Mouse (Mus musculus) adrenal gland, postnatal 25 days (tissue): Measurements from ENCODE around the gene Camk2d. TPM values are rescaled to one million over a fixed set of nuclear protein-coding genes. Genes with fewer than 3 reads are reported as not detected.

Source experiments
- DNase-seq: peaks from one replicate; pipeline ENCODE4 v3.0.0; 2021; ENCODE audit warnings: mixed read lengths
- long read RNA-seq: library from polyadenylated mRNA; stranded (forward); transcript quantifications from one replicate; pipeline ENCODE4 v2.0.0, GENCODE M21; 2021
- total RNA-seq: library from RNA; stranded (reverse); gene quantifications from 2 replicates; pipeline ENCODE4 v1.2.3, GENCODE M21; 2021

Gene Camk2d
- total RNA-seq = 94.4 and 105 TPM in 2 replicates
- long read RNA-seq, full-length matches to known transcripts = 39 of 57 reads
- long read RNA-seq, partial matches to known transcripts = 9 of 57 reads
- long read RNA-seq, other reads (novel, unspliced or antisense) = 9 of 57 reads

DNA sequence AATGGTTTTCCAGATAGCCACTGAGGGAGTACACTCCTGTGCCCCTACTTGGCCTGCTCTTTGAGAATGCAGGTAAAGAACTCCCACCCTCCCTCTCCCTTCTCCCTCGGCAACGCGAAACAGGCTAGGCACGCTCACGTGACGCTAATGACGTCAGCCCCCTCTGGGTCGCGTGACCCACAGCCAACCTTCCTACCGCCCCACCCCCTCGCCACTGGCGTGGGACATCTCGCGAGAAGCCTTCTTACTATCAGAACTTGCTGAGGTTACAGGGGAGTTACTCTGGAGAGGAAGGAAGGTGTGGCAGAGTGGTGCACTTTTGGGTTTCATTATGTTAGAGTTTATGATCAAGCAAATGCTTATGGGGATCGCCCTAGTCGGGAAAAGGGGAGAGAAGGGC is at the start of gene Camk2d:
Gene Camk2d, plus strand, starts transcription at position 217 of the 400 bp plus-strand sequence.
- DNase-seq = peak; percentile 97

DNA sequence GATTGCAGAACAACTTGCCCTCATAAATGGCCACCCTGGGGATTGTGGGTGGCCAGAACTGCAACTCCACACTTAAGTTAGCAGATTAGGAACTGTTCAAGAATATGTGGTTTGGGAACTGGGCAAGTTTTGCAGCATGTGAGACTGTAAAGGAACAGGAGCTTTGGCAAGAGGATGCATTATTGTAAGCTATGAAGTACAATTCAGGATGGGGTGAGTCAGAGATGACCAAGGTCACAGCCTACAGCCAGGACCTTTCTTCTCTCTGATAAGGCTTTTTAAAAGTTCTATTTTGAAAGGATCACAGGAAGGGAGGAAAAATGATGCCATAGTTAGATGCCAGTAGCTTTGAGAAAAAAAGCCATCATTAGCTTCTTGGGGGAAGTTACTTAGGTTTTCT is 48.2 kb upstream of the Camk2d start:
- DNase-seq = peak; percentile 41

DNA sequence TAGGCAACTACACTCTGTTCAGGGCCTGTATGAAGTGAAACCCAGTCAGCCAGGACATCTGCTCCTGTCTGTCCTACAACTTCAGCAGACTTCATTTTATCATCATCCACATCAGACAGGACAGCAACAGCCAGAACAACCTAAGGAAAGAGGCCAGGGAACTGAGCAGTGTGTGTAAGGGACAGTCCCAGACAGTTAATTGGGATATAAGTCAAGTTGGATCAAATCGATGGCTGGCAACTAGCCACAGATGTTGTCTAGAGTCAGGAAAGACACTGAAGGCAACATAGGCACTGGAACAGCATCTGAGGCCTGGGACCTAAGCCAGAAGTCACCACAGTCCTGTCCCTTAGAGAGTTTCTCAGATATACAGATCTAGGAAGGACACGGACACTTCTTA is 32.5 kb upstream of the Camk2d start:
- DNase-seq = no peak

- DNase-seq = no peak
These were observed 25.5 kb upstream of the Camk2d start for GRCm38 (mm10) chr3:126570628-126571027.

- no peak for DNase-seq
These were observed 23.2 kb upstream of the Camk2d start for GRCm38 (mm10) chr3:126572915-126573314.

DNA sequence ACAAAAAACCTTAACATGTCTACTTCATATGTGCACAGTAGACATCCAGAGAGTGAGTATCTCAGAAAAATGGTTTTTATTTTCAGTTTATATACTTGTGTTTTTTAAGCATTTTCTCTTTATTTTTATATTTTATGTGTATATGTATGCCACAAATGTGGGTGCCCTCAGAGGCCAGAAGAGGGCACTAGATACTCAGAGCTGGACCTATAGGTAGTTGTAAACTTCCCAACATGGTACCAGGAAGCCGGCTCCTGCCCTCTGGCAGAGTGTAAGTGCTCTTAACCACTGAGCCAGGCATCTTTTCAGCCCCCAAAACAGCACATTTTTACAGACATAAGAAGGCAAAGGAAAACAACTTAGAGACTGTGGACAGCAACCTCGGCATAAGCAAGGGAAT is 20.2 kb upstream of the Camk2d start:
- DNase-seq = no peak

DNA sequence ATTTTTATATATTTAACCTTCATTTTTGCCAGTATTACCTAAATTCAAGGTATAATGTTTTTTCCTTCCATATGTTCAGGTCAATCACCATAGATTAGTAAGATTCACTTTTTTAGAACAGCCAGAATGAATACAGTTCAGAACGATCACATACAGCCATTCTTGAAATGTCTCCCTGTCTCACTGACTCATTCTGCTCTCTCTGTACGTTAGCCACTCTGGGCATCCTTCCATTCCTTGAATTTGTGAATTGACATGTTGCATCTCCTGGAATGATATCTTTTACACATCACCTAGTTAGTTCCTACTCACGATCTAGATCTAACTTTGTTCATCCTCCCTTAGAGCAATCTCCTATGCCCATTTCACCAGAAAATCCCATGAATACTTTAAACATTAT is 10.0 kb upstream of the Camk2d start:
- no peak for DNase-seq

DNA sequence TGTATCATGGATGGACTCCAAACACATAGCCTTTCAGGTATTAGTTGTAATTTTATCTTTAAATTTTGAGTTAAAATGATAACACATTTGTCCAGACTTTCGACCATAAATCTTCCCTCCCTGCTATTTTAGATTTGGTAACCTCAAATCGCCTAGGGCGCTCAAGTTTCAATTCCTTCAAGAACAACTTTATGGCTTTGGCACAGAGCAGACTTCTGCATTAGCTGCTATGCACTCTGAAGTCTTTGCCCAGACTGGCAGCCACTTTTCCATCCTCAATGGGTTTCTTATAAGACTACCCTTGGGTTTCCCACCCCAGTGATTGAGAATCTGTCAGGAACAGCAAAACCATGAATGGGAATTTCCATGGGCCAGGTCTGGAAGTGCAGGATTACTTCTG is 8.6 kb upstream of the Camk2d start:
- no peak for DNase-seq

GRCm38 (mm10) chr3:126589556-126589955 is 6.5 kb upstream of the Camk2d start:
- no peak for DNase-seq

DNA sequence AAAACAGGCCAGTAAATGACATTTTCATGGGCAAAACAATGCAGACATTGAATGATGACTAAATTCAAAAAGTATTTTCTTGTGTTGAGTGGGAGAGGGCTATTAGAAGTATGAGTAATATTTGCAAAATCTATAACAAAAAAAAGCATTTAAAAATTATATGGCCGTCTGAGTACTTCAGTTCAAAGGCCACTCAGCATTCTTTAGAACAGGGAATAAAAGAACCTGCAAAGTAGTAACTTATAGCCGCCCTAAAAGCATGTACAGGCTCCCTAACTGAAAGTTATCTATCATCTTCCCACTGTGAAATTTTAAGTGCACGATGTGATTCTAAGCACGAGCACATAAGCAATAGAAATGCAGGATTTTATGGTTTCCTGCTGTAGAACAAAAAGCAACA is 646 bp upstream of the Camk2d start:
- no peak for DNase-seq

DNA sequence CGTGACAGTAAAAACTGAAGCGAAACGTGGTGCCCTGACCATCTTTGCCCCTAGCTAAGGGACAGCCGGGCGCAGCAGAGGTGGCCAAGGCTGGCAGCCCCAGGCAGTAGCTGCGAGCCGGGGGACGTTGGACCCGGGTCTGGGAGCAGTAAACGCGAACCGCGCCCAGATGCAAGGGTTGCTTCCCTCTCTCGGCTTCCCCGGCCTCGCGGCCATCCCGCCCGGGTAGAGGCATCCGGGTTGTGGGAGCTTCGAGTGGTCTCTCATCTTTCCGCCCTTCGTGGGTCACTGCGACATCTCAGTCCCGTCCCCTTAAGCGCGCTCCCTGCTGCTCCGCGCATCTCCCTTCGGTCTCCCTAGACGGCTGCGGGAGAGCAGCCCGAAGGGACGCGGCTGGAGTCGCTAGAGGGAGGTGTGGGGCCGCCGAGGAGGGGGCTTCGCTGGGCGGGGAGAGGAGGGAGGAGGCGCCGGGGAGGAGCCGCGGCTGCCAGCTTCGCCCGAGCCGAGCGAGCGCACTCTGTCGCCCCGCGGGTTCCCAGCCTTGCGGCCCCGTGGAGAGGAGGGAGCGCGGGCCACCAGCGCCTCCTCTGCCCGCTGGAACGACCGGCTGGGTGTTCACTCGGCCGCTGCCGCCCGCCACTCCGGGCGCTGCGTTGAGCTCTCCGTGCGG is 524 bp downstream of the Camk2d start:
- DNase-seq = peak; percentile 92

DNA sequence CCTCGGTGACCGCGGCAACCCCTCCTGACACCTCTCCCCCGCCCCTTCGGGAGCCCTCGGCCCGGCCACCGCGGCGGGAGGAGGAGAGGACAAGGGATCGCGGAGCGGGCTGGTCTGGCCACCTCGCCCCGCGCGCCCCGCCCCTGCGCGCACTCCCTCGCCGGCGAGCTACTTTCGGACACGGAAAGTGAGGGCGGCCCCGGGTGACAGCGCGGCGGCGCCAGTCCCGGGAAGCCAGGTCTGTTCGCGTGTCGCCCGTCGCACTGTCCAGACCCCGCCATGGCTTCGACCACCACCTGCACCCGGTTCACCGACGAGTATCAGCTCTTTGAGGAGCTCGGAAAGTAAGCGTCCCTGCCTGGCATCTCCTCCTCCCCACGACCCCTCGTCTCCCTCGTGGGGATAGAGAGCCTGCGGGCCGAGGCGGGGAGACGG is 1.1 kb downstream of the Camk2d start:
- peak; percentile 87 for DNase-seq

DNA sequence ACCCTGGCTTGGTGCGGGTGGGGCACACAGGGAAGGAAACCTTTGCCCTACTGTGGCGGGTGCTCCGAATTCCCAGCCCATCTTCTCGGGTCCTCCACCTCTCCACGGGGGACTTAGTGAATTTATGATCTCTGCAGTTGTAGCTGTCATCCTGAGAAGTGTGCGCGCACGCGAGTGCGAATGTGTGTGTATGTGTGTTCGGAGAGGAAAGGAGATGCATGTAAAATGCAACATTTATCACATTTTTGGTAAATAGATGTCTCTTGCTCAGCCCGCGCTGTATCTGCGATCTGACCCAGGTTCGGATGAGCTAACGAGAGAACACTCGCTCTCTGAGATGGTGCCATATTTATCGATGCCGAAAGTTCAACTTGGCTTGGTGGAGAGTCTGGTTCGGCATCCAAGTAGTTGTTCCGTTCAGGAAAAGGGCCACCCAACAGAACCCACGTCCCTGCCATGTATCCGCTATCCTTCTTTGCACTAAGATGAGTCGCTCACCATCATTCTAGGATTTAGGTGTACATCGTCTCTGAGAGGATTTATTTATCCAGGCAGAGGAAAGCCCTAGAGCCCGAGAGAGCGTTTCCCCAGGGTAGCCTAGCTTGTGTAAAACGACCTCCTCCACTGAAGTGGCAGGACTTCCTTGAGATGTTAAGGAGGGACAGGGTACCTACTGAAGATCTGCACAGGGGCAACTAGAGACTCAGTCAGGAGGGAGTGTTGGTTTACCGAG is 1.7 kb downstream of the Camk2d start:
- DNase-seq = no peak

DNA sequence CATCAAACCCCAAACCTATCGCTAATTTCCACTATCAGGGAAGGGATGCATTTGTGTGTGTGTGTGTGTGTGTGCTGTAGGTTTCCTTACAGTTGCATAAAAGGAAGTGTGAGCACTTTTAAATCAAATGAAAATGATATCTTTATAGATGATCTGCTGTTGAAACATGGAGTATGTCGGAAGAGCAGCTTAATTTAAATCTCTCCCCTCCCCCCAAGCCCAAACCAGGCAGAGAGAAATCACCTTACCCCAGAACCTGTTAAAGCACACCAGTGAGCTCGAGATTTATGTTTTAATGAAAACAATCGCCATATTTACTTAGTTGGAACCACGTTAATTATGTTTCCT is 2.2 kb downstream of the Camk2d start:
- DNase-seq = no peak

- no peak for DNase-seq
These were observed 2.8 kb downstream of the Camk2d start for GRCm38 (mm10) chr3:126598881-126599280.

- DNase-seq = no peak
These were observed 3.2 kb downstream of the Camk2d start for GRCm38 (mm10) chr3:126599335-126599734.

DNA sequence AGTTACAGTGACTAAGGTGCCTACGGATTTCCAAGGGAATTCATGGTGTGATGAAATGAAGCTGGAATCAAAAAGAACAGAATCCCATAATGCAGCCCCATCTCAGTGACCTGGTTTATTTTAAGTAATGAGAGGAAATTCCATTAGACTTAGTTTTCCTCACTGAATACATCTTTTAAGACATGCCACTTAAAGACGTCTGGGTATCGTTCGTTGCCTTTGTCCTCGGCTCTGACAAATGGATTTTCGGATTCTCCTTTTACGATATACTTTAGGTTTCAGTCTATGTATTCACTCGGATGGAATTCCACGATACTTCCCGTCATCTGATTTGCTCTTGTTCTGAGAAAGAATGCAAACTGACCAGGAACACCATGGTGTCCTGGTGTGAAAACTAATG is 3.8 kb downstream of the Camk2d start:
- no peak for DNase-seq

GRCm38 (mm10) chr3:126602772-126603171 is 6.7 kb downstream of the Camk2d start:
- no peak for DNase-seq

- no peak for DNase-seq
These were observed 8.7 kb downstream of the Camk2d start for GRCm38 (mm10) chr3:126604656-126605434.

- no peak for DNase-seq
These were observed 13.2 kb downstream of the Camk2d start for GRCm38 (mm10) chr3:126609310-126609709.

- DNase-seq = no peak
These were observed 13.8 kb downstream of the Camk2d start for GRCm38 (mm10) chr3:126609795-126610451.

DNA sequence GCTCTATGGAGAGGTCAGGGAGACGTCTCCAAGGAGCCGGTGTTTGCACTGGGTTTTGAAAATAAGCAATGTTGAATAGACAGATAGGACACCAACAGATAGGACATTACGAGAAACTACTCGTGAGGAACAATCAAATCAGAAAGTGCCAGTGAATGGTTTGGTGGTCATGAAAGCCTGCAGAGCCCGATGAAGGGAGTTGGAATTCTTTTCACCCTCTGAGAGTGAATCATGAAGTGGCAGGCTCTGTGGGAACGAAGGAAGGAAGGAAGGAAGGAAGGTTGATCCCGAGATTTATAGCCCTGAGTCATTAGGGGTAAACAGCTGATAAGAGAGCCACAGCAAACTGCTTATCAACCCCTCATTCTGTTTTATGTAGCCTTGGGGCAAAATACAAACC is 15.5 kb downstream of the Camk2d start:
- DNase-seq = no peak
